In genomic region chr1:138757777-138758176, GRCm38 (mm10) we compare ENCODE assay signal across 17 mouse cellular contexts.
"Had no signal": no experiment of that assay in that cellular context is flagged by ENCODE, and none has a peak within 500 bp of the region (broad histone marks: within the 10 kb centered on the region; RNA-seq: fewer than 3 reads in every experiment).

No protein-coding gene starts in this region.

- H3K4me3 ChIP-seq: limb, embryonic 10.5 days; limb, embryonic 13.5 days; liver, embryonic 13.5 days; myocyte had no signal

- H3K4me1 ChIP-seq: liver, embryonic 13.5 days had no signal

- DNase-seq: kidney, adult 18-20 months; kidney, adult 9 months; kidney, postnatal 14 days; kidney, postnatal 4 days; liver; liver, embryonic 13.5 days; lung, adult 2 months; lung, postnatal 14 days; lung, postnatal 4 days; thymus, adult 18-20 months; thymus, postnatal 14 days; thymus, postnatal 4 days had no signal

- H3K27me3 ChIP-seq: limb, embryonic 13.5 days; liver, embryonic 13.5 days had no signal

- H3K36me3 ChIP-seq: limb, embryonic 10.5 days; limb, embryonic 13.5 days; liver, embryonic 13.5 days had no signal

- H3K9ac ChIP-seq: limb, embryonic 13.5 days; liver, embryonic 13.5 days had no signal

- H3K9me3 ChIP-seq: limb, embryonic 10.5 days; limb, embryonic 13.5 days; liver, embryonic 13.5 days had no signal

- ATAC-seq: inflammation-experienced regulatory T-cells, adult 6 months; intestine, embryonic 16.5 days had no signal

- H3K27ac ChIP-seq: limb, embryonic 10.5 days; limb, embryonic 13.5 days; liver, embryonic 13.5 days had no signal

- H3K4me2 ChIP-seq: limb, embryonic 13.5 days; liver, embryonic 13.5 days had no signal
